Mouse (Mus musculus): Measurements from ENCODE around the gene Kmo.

DNA sequence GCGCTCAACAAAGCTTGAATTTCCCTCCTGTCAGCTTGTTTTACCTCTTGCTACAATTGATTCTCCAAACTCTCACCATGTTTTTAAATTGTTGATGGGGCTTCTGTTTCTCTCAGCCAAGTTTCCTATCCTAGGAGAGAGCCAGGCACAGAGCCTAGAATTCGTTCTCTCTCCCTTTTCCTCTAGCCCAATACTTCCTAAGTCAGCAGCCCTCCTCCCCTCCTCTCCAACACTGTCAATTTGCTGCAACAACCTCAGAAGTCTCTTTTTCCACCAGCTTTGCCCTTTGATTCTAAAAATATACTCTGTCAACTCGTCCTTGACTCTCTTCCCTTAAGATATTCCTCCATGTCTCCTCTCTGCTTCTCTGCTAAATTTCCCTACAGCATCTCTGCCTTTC is 79.2 kb downstream of the Kmo start:
- no peak for TF ChIP-seq CTCF (IDR thresholded peaks at IDR 0.05; ENCODE audit: control insufficient read depth, insufficient read depth, insufficient read length)
- TF ChIP-seq MAX (IDR thresholded peaks at IDR 0.05), result no peak
- no peak for TF ChIP-seq MYOG (IDR thresholded peaks at IDR 0.05; ENCODE audit: control insufficient read depth, extremely low read depth, insufficient read length)
